ENCODE assay signal across 10 mouse cellular contexts in genomic region chr19:11602026-11602425, GRCm38 (mm10). TPM values are rescaled to one million over a fixed set of nuclear protein-coding genes. Genes with fewer than 3 reads are reported as not detected.
A peak's percentile ranks its signal among the peaks of the same experiment; 100 is the strongest.
DNase-seq lines count a peak whose midpoint lies in the region; ATAC-seq and TF ChIP-seq lines count a peak whose summit lies in the region.
"Had no signal": no experiment of that assay in that cellular context is flagged by ENCODE, and none has a peak within 500 bp of the region (broad histone marks: within the 10 kb centered on the region; RNA-seq: fewer than 3 reads in every experiment).

No protein-coding gene starts in this region.

- H3K4me3 ChIP-seq in liver, embryonic 14.5 days (ENCODE audit: insufficient read depth in 1 of 2, low read depth in 2 of 2, low read length in 2 of 2) = no peak overlapping the region
- no peak overlapping the region for H3K4me3 ChIP-seq in liver, embryonic 11.5 days (ENCODE audit: low read depth, low read length)
- no peak overlapping the region for H3K4me3 ChIP-seq in embryonic facial prominence, embryonic 14.5 days (ENCODE audit: low read depth, low read length)
- H3K4me3 ChIP-seq in spleen, adult 2 months (ENCODE audit: extremely low read depth, insufficient read depth, insufficient read length) = no peak overlapping the region

- no peak overlapping the region for H3K27ac ChIP-seq in liver, embryonic 14.5 days
- H3K27ac ChIP-seq in liver, embryonic 11.5 days (ENCODE audit: low read depth, low read length) = no peak overlapping the region
- H3K27ac ChIP-seq in embryonic facial prominence, embryonic 14.5 days (replicated peaks; ENCODE audit: low read depth, low read length) = no peak overlapping the region
- no peak overlapping the region for H3K27ac ChIP-seq in spleen, adult 2 months (ENCODE audit: insufficient read depth, low read length)

- WGBS in liver, embryonic 14.5 days (ENCODE audit: insufficient replicate concordance) = 66% methylated on average over 2 of the region's 2 CpGs
- 85% methylated on average over 2 of the region's 2 CpGs for WGBS in liver, embryonic 11.5 days
- WGBS in embryonic facial prominence, embryonic 14.5 days = 86% methylated on average over 2 of the region's 2 CpGs
- 94% methylated on average over 2 of the region's 2 CpGs for WGBS in spleen, adult 2 months

- no peak for ATAC-seq in liver, embryonic 14.5 days (ENCODE audit: insufficient read depth)
- ATAC-seq in liver, embryonic 11.5 days (replicated peaks; ENCODE audit: low FRiP score) = no peak
- ATAC-seq in embryonic facial prominence, embryonic 14.5 days (ENCODE audit: low read depth) = no peak

- intact Hi-C loops in left cerebral cortex, postnatal 10 days (cut with DNase I) = loop anchor here (5.0 kb wide), 1 partner anchor 250 kb away; no protein-coding TSS in a partner anchor

- 0 out of 4 replicates have a peak, but pooled peaks cover 0 to 1% of the 10 kb centered on the region in 2 experiments for H3K4me1 ChIP-seq in liver, embryonic 14.5 days (replicated peaks; ENCODE audit: control insufficient read depth in 2 of 2, insufficient read depth in 2 of 2, low read length in 1 of 2)
- no peaks in the 10 kb centered on the region for H3K4me1 ChIP-seq in liver, embryonic 11.5 days (replicated peaks; ENCODE audit: control insufficient read depth, insufficient read depth, low read length)
- H3K4me1 ChIP-seq in embryonic facial prominence, embryonic 14.5 days (ENCODE audit: control insufficient read depth, insufficient read depth, low read length) = no peaks in the 10 kb centered on the region
- peaks cover 3% of the 10 kb centered on the region; the same call in 1 of the 2 replicates for H3K4me1 ChIP-seq in spleen, adult 2 months (ENCODE audit: control insufficient read depth, insufficient read depth, insufficient read length)

- TF ChIP-seq POLR2A in spleen, adult 2 months (IDR thresholded peaks at IDR 0.05; ENCODE audit: low read depth, low read length) = no peak

- no peaks in the 10 kb centered on the region for H3K27me3 ChIP-seq in liver, embryonic 14.5 days (ENCODE audit: control insufficient read depth, insufficient read depth, low read length)
- H3K27me3 ChIP-seq in liver, embryonic 11.5 days (replicated peaks; ENCODE audit: control insufficient read depth, insufficient read depth, low read length) = no peaks in the 10 kb centered on the region
- H3K27me3 ChIP-seq in embryonic facial prominence, embryonic 14.5 days (replicated peaks; ENCODE audit: control insufficient read depth, insufficient read depth, low read length) = no peaks in the 10 kb centered on the region
- no peaks in the 10 kb centered on the region for H3K27me3 ChIP-seq in spleen, adult 2 months (ENCODE audit: control insufficient read depth, insufficient read depth, low read length)

- H3K9ac ChIP-seq in liver, embryonic 14.5 days (replicated peaks) = no peak overlapping the region
- H3K9ac ChIP-seq in liver, embryonic 11.5 days (ENCODE audit: low read depth, low read length) = no peak overlapping the region
- H3K9ac ChIP-seq in embryonic facial prominence, embryonic 14.5 days (ENCODE audit: low read depth, low read length) = no peak overlapping the region

- H3K9me3 ChIP-seq in liver, embryonic 14.5 days (ENCODE audit: control insufficient read depth, low read length) = no peaks in the 10 kb centered on the region
- no peaks in the 10 kb centered on the region for H3K9me3 ChIP-seq in liver, embryonic 11.5 days (ENCODE audit: control insufficient read depth, low read length)
- no peaks in the 10 kb centered on the region for H3K9me3 ChIP-seq in embryonic facial prominence, embryonic 14.5 days (ENCODE audit: control insufficient read depth, low read length)
- H3K9me3 ChIP-seq: G1E had no signal

- no peaks in the 10 kb centered on the region for H3K36me3 ChIP-seq in liver, embryonic 14.5 days (replicated peaks; ENCODE audit: control insufficient read depth, insufficient read depth, low read depth)
- H3K36me3 ChIP-seq in liver, embryonic 11.5 days (ENCODE audit: control insufficient read depth, insufficient read depth, low read length) = no peaks in the 10 kb centered on the region
- H3K36me3 ChIP-seq in embryonic facial prominence, embryonic 14.5 days (ENCODE audit: control insufficient read depth, insufficient read depth, low read length) = no peaks in the 10 kb centered on the region
- no peaks in the 10 kb centered on the region for H3K36me3 ChIP-seq in spleen, adult 2 months (ENCODE audit: control insufficient read depth, insufficient read depth, low read length)
- H3K36me3 ChIP-seq: G1E had no signal

- TF ChIP-seq CTCF in liver, embryonic 14.5 days (IDR thresholded peaks at IDR 0.05; ENCODE audit: low read depth) = peak; percentile 58
- peak; percentile 76; the same call in 1 of the 2 replicates for TF ChIP-seq CTCF in spleen, adult 2 months (IDR thresholded peaks at IDR 0.05; ENCODE audit: extremely low read depth, insufficient read depth, insufficient read length, insufficient replicate concordance)

- TF ChIP-seq EP300 in liver, embryonic 14.5 days (IDR thresholded peaks at IDR 0.05; ENCODE audit: low read depth) = no peak

- DNase-seq in adrenal gland, postnatal 14 days = peak; percentile 45
- DNase-seq in adrenal gland, adult 8-10 months = no peak
- no peak for DNase-seq in liver, embryonic 14.5 days (ENCODE audit: low read depth in 3 of 3, low spot score in 3 of 3)
- no peak for DNase-seq in liver, embryonic 11.5 days (ENCODE audit: low spot score)
- peak; percentile 41 for DNase-seq in embryonic facial prominence, embryonic 14.5 days (ENCODE audit: low spot score)
- DNase-seq in left cerebral cortex, postnatal 10 days (ENCODE audit: extremely low spot score in 1 of 2, low spot score in 2 of 2) = peak; percentile 15 to 16
- peak; percentile 43 to 67 for DNase-seq in spleen, adult 2 months (ENCODE audit: low read depth in 1 of 2, low spot score in 2 of 2)
- DNase-seq in testis, postnatal 14 days (ENCODE audit: low spot score) = no peak

- no peak overlapping the region for H3K4me2 ChIP-seq in liver, embryonic 14.5 days (ENCODE audit: low read depth)
- no peak overlapping the region for H3K4me2 ChIP-seq in liver, embryonic 11.5 days
- H3K4me2 ChIP-seq in embryonic facial prominence, embryonic 14.5 days (ENCODE audit: low read depth, low read length) = no peak overlapping the region

RNA-seq across cellular contexts. Expression of gene Ms4a6d, which starts 2.6 kb away (rescaled TPM):
- total RNA-seq in adrenal gland, postnatal 14 days (2021) = 2.1 and 2.7 TPM in 2 replicates
- 10 to 100 TPM in 1 of 4 experiments, 1 to 10 TPM in 3; 6.9 to 10.1 (median 8.8) TPM for total RNA-seq in adrenal gland, adult 8-10 months (2022)
- polyA plus RNA-seq in liver, embryonic 14.5 days (2012; rRNA removed) = 1.7 and 2.4 TPM in 2 replicates
- polyA plus RNA-seq in liver, embryonic 14.5 days (2014; fragmentation: Nextera tagmentation; extraction: Ambion mirVana) = 4.1 and 5.4 TPM in 2 replicates
- polyA plus RNA-seq in liver, embryonic 11.5 days (2014; fragmentation: Nextera tagmentation; extraction: Ambion mirVana) = 3.8 and 5.1 TPM in 2 replicates
- polyA plus RNA-seq in embryonic facial prominence, embryonic 14.5 days (2014; fragmentation: Nextera tagmentation; extraction: Ambion mirVana) = 7.4 and 9.3 TPM in 2 replicates
- total RNA-seq in left cerebral cortex, postnatal 10 days (2021) = 1 to 10 TPM in 1 of 2 experiments, under 1 TPM in 1; 0.91 to 1.6 TPM
- 2.1 and 3.9 TPM in 2 replicates for polyA plus RNA-seq in spleen, adult 2 months (2012; rRNA removed)

RNA-seq across cellular contexts. Expression of gene Ms4a2, which starts 21.5 kb away (rescaled TPM):
- not detected in 2 replicates for total RNA-seq in adrenal gland, postnatal 14 days (2021)
- total RNA-seq in adrenal gland, adult 8-10 months (2022) = under 1 TPM in 1 of 4 experiments, not detected in 3; 0.52 TPM
- polyA plus RNA-seq in liver, embryonic 14.5 days (2012; rRNA removed) = 0.25 and 0.58 TPM in 2 replicates
- 0.77 and 1.6 TPM in 2 replicates for polyA plus RNA-seq in liver, embryonic 14.5 days (2014; fragmentation: Nextera tagmentation; extraction: Ambion mirVana)
- 0.19 TPM in 2 replicates for polyA plus RNA-seq in liver, embryonic 11.5 days (2014; fragmentation: Nextera tagmentation; extraction: Ambion mirVana)
- 0.94 and 1.6 TPM in 2 replicates for polyA plus RNA-seq in embryonic facial prominence, embryonic 14.5 days (2014; fragmentation: Nextera tagmentation; extraction: Ambion mirVana)
- not detected for total RNA-seq in left cerebral cortex, postnatal 10 days (2021)
- polyA plus RNA-seq in spleen, adult 2 months (2012; rRNA removed) = 0.12 and 0.14 TPM in 2 replicates
- polyA plus RNA-seq: gonadal fat pad, adult 2 months had no signal

RNA-seq across cellular contexts. Expression of gene Ms4a3, which starts 38.6 kb away (rescaled TPM):
- not detected in 2 replicates for total RNA-seq in adrenal gland, postnatal 14 days (2021)
- not detected for total RNA-seq in adrenal gland, adult 8-10 months (2022)
- polyA plus RNA-seq in liver, embryonic 14.5 days (2012; rRNA removed) = 11.1 and 12.4 TPM in 2 replicates
- 22.9 and 38.3 TPM in 2 replicates for polyA plus RNA-seq in liver, embryonic 14.5 days (2014; fragmentation: Nextera tagmentation; extraction: Ambion mirVana)
- polyA plus RNA-seq in liver, embryonic 11.5 days (2014; fragmentation: Nextera tagmentation; extraction: Ambion mirVana) = 7.5 and 9.7 TPM in 2 replicates
- polyA plus RNA-seq in embryonic facial prominence, embryonic 14.5 days (2014; fragmentation: Nextera tagmentation; extraction: Ambion mirVana) = 0.36 TPM in 1 of 2 replicates, not detected in the other
- not detected for total RNA-seq in left cerebral cortex, postnatal 10 days (2021)
- polyA plus RNA-seq in spleen, adult 2 months (2012; rRNA removed) = 1.2 and 1.7 TPM in 2 replicates
- total RNA-seq: G1E had no signal
- polyA plus RNA-seq: G1E; gonadal fat pad, adult 2 months had no signal

RNA-seq across cellular contexts. Expression of gene Oosp2, which starts 58.3 kb away (rescaled TPM):
- not detected in 2 replicates for total RNA-seq in adrenal gland, postnatal 14 days (2021)
- under 1 TPM in 1 of 4 experiments, not detected in 3; 0.84 TPM for total RNA-seq in adrenal gland, adult 8-10 months (2022)
- 0.17 and 0.36 TPM in 2 replicates for polyA plus RNA-seq in liver, embryonic 14.5 days (2012; rRNA removed)
- 0.66 and 0.77 TPM in 2 replicates for polyA plus RNA-seq in liver, embryonic 14.5 days (2014; fragmentation: Nextera tagmentation; extraction: Ambion mirVana)
- polyA plus RNA-seq in liver, embryonic 11.5 days (2014; fragmentation: Nextera tagmentation; extraction: Ambion mirVana) = not detected in 2 replicates
- polyA plus RNA-seq in embryonic facial prominence, embryonic 14.5 days (2014; fragmentation: Nextera tagmentation; extraction: Ambion mirVana) = not detected in 2 replicates
- not detected for total RNA-seq in left cerebral cortex, postnatal 10 days (2021)
- polyA plus RNA-seq in spleen, adult 2 months (2012; rRNA removed) = not detected in 2 replicates
- total RNA-seq: G1E had no signal
- polyA plus RNA-seq: G1E; gonadal fat pad, adult 2 months had no signal

Comparison
In these comparisons a context has a peak if more than half of its experiments do, and no peak if none do; other contexts are left out.
1. DNase-seq: peak in adrenal gland, postnatal 14 days (single experiment), embryonic facial prominence, embryonic 14.5 days (single experiment), left cerebral cortex, postnatal 10 days (2 of 2) and spleen, adult 2 months (2 of 2); none in adrenal gland, adult 8-10 months (single experiment), liver, embryonic 14.5 days (0 of 3), liver, embryonic 11.5 days (single experiment) and testis, postnatal 14 days (single experiment).